ENCODE assay signal across 22 mouse cellular contexts in genomic region chr3:133774229-133774628, GRCm38 (mm10).
"Had no signal": no experiment of that assay in that cellular context is flagged by ENCODE, and none has a peak within 500 bp of the region (broad histone marks: within the 10 kb centered on the region; RNA-seq: fewer than 3 reads in every experiment).

No protein-coding gene starts in this region.

- H3K4me1 ChIP-seq: heart, embryonic 10.5 days; heart, embryonic 12.5 days; hindbrain, embryonic 10.5 days; hindbrain, embryonic 12.5 days; hindbrain, embryonic 15.5 days; intestine, embryonic 15.5 days; limb, embryonic 10.5 days; limb, embryonic 12.5 days had no signal

- H3K4me3 ChIP-seq: gastrocnemius, adult 2 months; heart, embryonic 10.5 days; heart, embryonic 12.5 days; hindbrain, embryonic 10.5 days; hindbrain, embryonic 12.5 days; hindbrain, embryonic 15.5 days; intestine, embryonic 15.5 days; layer of hippocampus, adult 2 months; left cerebral cortex, adult 2 months; limb, embryonic 10.5 days; limb, embryonic 12.5 days had no signal

- H3K27me3 ChIP-seq: heart, embryonic 12.5 days; hindbrain, embryonic 12.5 days; hindbrain, embryonic 15.5 days; intestine, embryonic 15.5 days; limb, embryonic 12.5 days had no signal

- ATAC-seq: inflammation-experienced regulatory T-cells, adult 6 months; intestine, embryonic 15.5 days; intestine, postnatal 0 days had no signal

- H3K27ac ChIP-seq: gastrocnemius, adult 2 months; heart, embryonic 10.5 days; hindbrain, embryonic 10.5 days; hindbrain, embryonic 12.5 days; hindbrain, embryonic 15.5 days; intestine, embryonic 15.5 days; layer of hippocampus, adult 2 months; left cerebral cortex, adult 2 months; limb, embryonic 10.5 days; limb, embryonic 12.5 days had no signal

- H3K4me2 ChIP-seq: heart, embryonic 12.5 days; hindbrain, embryonic 12.5 days; hindbrain, embryonic 15.5 days; intestine, embryonic 15.5 days; limb, embryonic 12.5 days; liver, embryonic 11.5 days had no signal

- DNase-seq: gastrocnemius, adult 2 months; gastrocnemius, postnatal 10 days; gastrocnemius, postnatal 25 days; kidney, adult 18-20 months; kidney, adult 8-10 months; kidney, postnatal 10 days; kidney, postnatal 25 days; kidney, postnatal 4 days; liver had no signal

- H3K9me3 ChIP-seq: heart, embryonic 10.5 days; heart, embryonic 12.5 days; hindbrain, embryonic 10.5 days; hindbrain, embryonic 12.5 days; hindbrain, embryonic 15.5 days; intestine, embryonic 15.5 days; limb, embryonic 10.5 days; limb, embryonic 12.5 days had no signal

- H3K9ac ChIP-seq: heart, embryonic 12.5 days; hindbrain, embryonic 12.5 days; hindbrain, embryonic 15.5 days; intestine, embryonic 15.5 days; limb, embryonic 12.5 days had no signal

- H3K36me3 ChIP-seq: heart, embryonic 10.5 days; heart, embryonic 12.5 days; hindbrain, embryonic 10.5 days; hindbrain, embryonic 12.5 days; hindbrain, embryonic 15.5 days; intestine, embryonic 15.5 days; limb, embryonic 10.5 days; limb, embryonic 12.5 days had no signal
